Mouse (Mus musculus): ENCODE measurements around the gene Ints13.

DNA sequence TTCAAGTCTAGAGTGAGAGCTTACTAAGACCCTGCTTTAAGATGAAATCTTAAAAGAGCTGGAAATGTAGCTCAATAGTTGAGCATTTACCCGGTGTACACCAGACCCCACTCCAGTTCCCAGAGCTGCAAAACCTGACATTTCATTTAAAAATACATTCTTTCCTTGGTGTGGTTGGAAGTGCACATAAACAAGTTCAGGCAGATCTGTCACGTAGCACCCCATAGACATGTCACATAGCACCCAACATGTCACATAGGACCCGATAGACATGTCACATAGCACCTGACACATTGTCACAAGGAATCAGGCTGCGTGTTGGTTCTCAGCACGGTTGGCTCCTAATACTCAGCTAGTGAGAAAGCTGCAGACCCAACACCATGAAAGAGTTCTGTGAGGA lies 42.1 kb downstream of the Ints13 start:
- TF ChIP-seq MEF2A (IDR thresholded peaks at IDR 0.05; ENCODE audit: borderline replicate concordance, low read depth, low read length) (no peak), EP300 (IDR thresholded peaks at IDR 0.05; ENCODE audit: low read length) (no peak), MAX (IDR thresholded peaks at IDR 0.05; ENCODE audit: low read length) (no peak), ZNF384 (IDR thresholded peaks at IDR 0.05; ENCODE audit: low read depth, low read length) (no peak)

Data from CH12.LX (cell line).